Mouse (Mus musculus): Measurements from ENCODE around the gene Akt3. TPM values are rescaled to one million over a fixed set of nuclear protein-coding genes. Genes with fewer than 3 reads are reported as not detected.
A peak's percentile ranks its signal among the peaks of the same experiment; 100 is the strongest.

Gene Akt3
- polyA plus RNA-seq, 2 experiments from 2014 or later = 4.2 to 4.8 TPM

GRCm38 (mm10) chr1:176980801-176981400 lies 277.1 kb downstream of the Akt3 start:
- ATAC-seq = peak; percentile 69

GRCm38 (mm10) chr1:176980140-176980539 lies 277.9 kb downstream of the Akt3 start:
- ATAC-seq = no peak

- no peak for ATAC-seq
These were observed 278.8 kb downstream of the Akt3 start for GRCm38 (mm10) chr1:176979235-176979634.

GRCm38 (mm10) chr1:176973356-176974088 lies 284.5 kb downstream of the Akt3 start:
- ATAC-seq = peak; percentile 57

GRCm38 (mm10) chr1:176971479-176971797 lies 286.6 kb downstream of the Akt3 start:
- ATAC-seq = no peak

GRCm38 (mm10) chr1:176970635-176971478 lies 287.1 kb downstream of the Akt3 start:
- ATAC-seq = no peak

Other genes starting within 250 kb of the Akt3 start
- 1 to 10 TPM; 2.2 to 3.8 TPM for gene Zbtb18, start 184.1 kb upstream of the Akt3 start, polyA plus RNA-seq (2017; shearing (Covaris generic))

Measured in activated CD4-positive, CD25-positive, alpha-beta regulatory T cell, adult 4 months (primary cell).